11 mouse cellular contexts compared by ENCODE assay signal in the genomic region with DNA sequence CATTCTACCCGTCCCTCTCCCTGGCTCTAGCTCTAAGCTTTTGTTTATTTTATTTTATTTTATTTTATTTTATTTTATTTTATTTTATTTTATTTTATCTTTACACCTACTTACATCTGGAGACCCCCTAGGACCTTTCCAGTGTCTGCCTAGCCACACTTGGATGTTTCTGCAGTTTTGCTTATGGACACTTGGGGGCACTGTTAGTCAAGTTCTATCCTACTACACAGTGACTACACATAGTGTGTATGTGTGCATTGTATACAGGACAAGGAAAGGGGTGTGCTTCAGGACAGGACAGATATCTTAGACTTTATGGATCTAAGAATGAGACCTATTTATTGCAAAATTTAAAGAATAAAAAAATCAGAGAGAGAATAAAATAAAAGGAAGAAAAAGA.
A peak's percentile ranks its signal among the peaks of the same experiment; 100 is the strongest.
DNase-seq lines count a peak whose midpoint lies in the region; ATAC-seq lines count a peak whose summit lies in the region.
"Had no signal": no experiment of that assay in that cellular context is flagged by ENCODE, and none has a peak within 500 bp of the region (broad histone marks: within the 10 kb centered on the region; RNA-seq: fewer than 3 reads in every experiment).

No protein-coding gene starts in this region.

- no peak for DNase-seq in hindbrain, embryonic 10.5 days (ENCODE audit: low spot score)
- DNase-seq in thymus, postnatal 0 days (ENCODE audit: low spot score) = peak; percentile 23
- no peak for DNase-seq in thymus, postnatal 10 days (ENCODE audit: low spot score in 2 of 2)
- peak; percentile 63 for DNase-seq in embryo, embryonic 10.5 days (ENCODE audit: low spot score)
- DNase-seq in T-cell, adult 2 months (ENCODE audit: low spot score) = no peak
- no peak for DNase-seq in right cerebral cortex, adult 2 months (ENCODE audit: low spot score in 2 of 2)
- DNase-seq: heart, adult 11 months; kidney, postnatal 14 days; right cerebral cortex, postnatal 4 days had no signal

- H3K9me3 ChIP-seq in hindbrain, embryonic 16.5 days (ENCODE audit: control insufficient read depth, low read length) = no peaks in the 10 kb centered on the region
- no peaks in the 10 kb centered on the region for H3K9me3 ChIP-seq in hindbrain, embryonic 10.5 days
- no peaks in the 10 kb centered on the region for H3K9me3 ChIP-seq in kidney, embryonic 14.5 days (ENCODE audit: control insufficient read depth, low read length)

- no peak overlapping the region for H3K4me3 ChIP-seq in hindbrain, embryonic 16.5 days (ENCODE audit: low read length)
- H3K4me3 ChIP-seq in hindbrain, embryonic 10.5 days = no peak overlapping the region
- no peak overlapping the region for H3K4me3 ChIP-seq in kidney, embryonic 14.5 days (ENCODE audit: low read length)

- H3K27ac ChIP-seq in hindbrain, embryonic 16.5 days (ENCODE audit: low read depth, low read length) = no peak overlapping the region
- no peak overlapping the region for H3K27ac ChIP-seq in hindbrain, embryonic 10.5 days
- H3K27ac ChIP-seq in kidney, embryonic 14.5 days (ENCODE audit: low read depth, low read length) = no peak overlapping the region

- no peaks in the 10 kb centered on the region for H3K4me1 ChIP-seq in hindbrain, embryonic 16.5 days (ENCODE audit: control insufficient read depth, insufficient read depth, low read depth, low read length)
- no peaks in the 10 kb centered on the region for H3K4me1 ChIP-seq in hindbrain, embryonic 10.5 days (replicated peaks)
- no peaks in the 10 kb centered on the region for H3K4me1 ChIP-seq in kidney, embryonic 14.5 days (ENCODE audit: control insufficient read depth, insufficient read depth, low read length)

- ATAC-seq in hindbrain, embryonic 16.5 days = peak; percentile 34; the same call in 1 of the 2 replicates
- no peak for ATAC-seq in kidney, embryonic 14.5 days (ENCODE audit: low FRiP score, low TSS enrichment)

- no peak overlapping the region for H3K4me2 ChIP-seq in hindbrain, embryonic 16.5 days (ENCODE audit: low read length)
- H3K4me2 ChIP-seq in kidney, embryonic 14.5 days (replicated peaks; ENCODE audit: low read depth, low read length) = no peak overlapping the region

- no peaks in the 10 kb centered on the region for H3K27me3 ChIP-seq in hindbrain, embryonic 16.5 days (replicated peaks; ENCODE audit: control insufficient read depth, insufficient read depth, low read length)
- H3K27me3 ChIP-seq in hindbrain, embryonic 10.5 days (ENCODE audit: insufficient read depth, poor library complexity, severe bottlenecking) = no peaks in the 10 kb centered on the region
- H3K27me3 ChIP-seq in kidney, embryonic 14.5 days (ENCODE audit: control insufficient read depth, insufficient read depth, low read length) = no peaks in the 10 kb centered on the region

- no peaks in the 10 kb centered on the region for H3K36me3 ChIP-seq in hindbrain, embryonic 16.5 days (ENCODE audit: control insufficient read depth, insufficient read depth, low read length)
- H3K36me3 ChIP-seq in hindbrain, embryonic 10.5 days = no peaks in the 10 kb centered on the region
- H3K36me3 ChIP-seq in kidney, embryonic 14.5 days (ENCODE audit: control insufficient read depth, insufficient read depth, low read length) = no peaks in the 10 kb centered on the region

- WGBS in hindbrain, embryonic 16.5 days = 59% methylated on average over 1 of the region's 1 CpGs
- WGBS in hindbrain, embryonic 10.5 days = 38% methylated on average over 1 of the region's 1 CpGs
- WGBS in kidney, embryonic 14.5 days = 63% methylated on average over 1 of the region's 1 CpGs

- H3K9ac ChIP-seq in hindbrain, embryonic 16.5 days (ENCODE audit: low read depth, low read length) = no peak overlapping the region
- no peak overlapping the region for H3K9ac ChIP-seq in kidney, embryonic 14.5 days (ENCODE audit: low read depth, low read length)

Comparison
In these comparisons a context has a peak if more than half of its experiments do, and no peak if none do; other contexts are left out.
1. DNase-seq: peak in thymus, postnatal 0 days (single experiment) and embryo, embryonic 10.5 days (single experiment); none in hindbrain, embryonic 10.5 days (single experiment), thymus, postnatal 10 days (0 of 2), T-cell, adult 2 months (single experiment) and right cerebral cortex, adult 2 months (0 of 2).